Mouse (Mus musculus) C2C12 (cell line): ENCODE data around the gene Zbtb8b. TPM values are rescaled to one million over a fixed set of nuclear protein-coding genes. Genes with fewer than 3 reads are reported as not detected.

Experiments
- H3K27me3 ChIP-seq: one replicate; pipeline ENCODE4 v1.6.1; 2011; ENCODE audit not compliant: control insufficient read depth, insufficient read depth, insufficient read length
- H3K36me3 ChIP-seq: one replicate; pipeline ENCODE4 v1.6.1; 2011; ENCODE audit not compliant: control insufficient read depth, insufficient read depth
- H3K4me3 ChIP-seq: one replicate; pipeline ENCODE4 v1.5.1; 2011; ENCODE audit warnings: mild to moderate bottlenecking, control low read depth; ENCODE audit not compliant: poor library complexity, insufficient read depth, severe bottlenecking
- H3K79me2 ChIP-seq: one replicate; pipeline ENCODE4 v1.6.1; 2011; ENCODE audit not compliant: control insufficient read depth, insufficient read depth
- H3K79me3 ChIP-seq: one replicate; pipeline ENCODE4 v1.6.1; 2011; ENCODE audit warnings: low read depth, control low read depth
- H3ac ChIP-seq: one replicate; pipeline ENCODE3; 2011; ENCODE audit warnings: low read depth; ENCODE audit not compliant: control insufficient read depth, insufficient read length
- CEBPB ChIP-seq: IDR thresholded peaks from one replicate; pipeline ENCODE4 v1.6.1; 2011; ENCODE audit warnings: low read depth, mild to moderate bottlenecking, control low read depth, moderate library complexity
- CTCF ChIP-seq: IDR thresholded peaks from one replicate; pipeline ENCODE4 v1.5.1; 2011; ENCODE audit not compliant: control insufficient read depth, insufficient read depth, insufficient read length
- FOSL1 ChIP-seq: IDR thresholded peaks from one replicate; pipeline ENCODE4 v1.8.0; 2011; ENCODE audit warnings: mild to moderate bottlenecking, low read length; ENCODE audit not compliant: poor library complexity, insufficient read depth, severe bottlenecking
- MAX ChIP-seq: IDR thresholded peaks from one replicate; pipeline ENCODE4 v1.6.1; 2011; ENCODE audit warnings: mild to moderate bottlenecking, control low read depth
- MYOD1 ChIP-seq: IDR thresholded peaks from one replicate; pipeline ENCODE4 v1.6.1; 2011; ENCODE audit warnings: low read depth; ENCODE audit not compliant: control insufficient read depth, insufficient read length
- MYOG ChIP-seq: IDR thresholded peaks from one replicate; pipeline ENCODE4 v1.6.1; 2011; ENCODE audit not compliant: control insufficient read depth, insufficient read length; ENCODE audit errors: extremely low read depth
- USF1 ChIP-seq: IDR thresholded peaks from one replicate; pipeline ENCODE4 v1.6.1; 2011; ENCODE audit warnings: low read depth, mild to moderate bottlenecking, control low read depth, moderate library complexity
- polyA plus RNA-seq: library from polyadenylated mRNA; unstranded; fragments of >200 nt; fragmentation: generic; extraction: Trizol; gene quantifications from one replicate; pipeline ENCODE4 v1.2.1, GENCODE M21; 2012; ENCODE audit warnings: missing spikeins

Gene Zbtb8b
- polyA plus RNA-seq, 1 experiment = not detected

DNA sequence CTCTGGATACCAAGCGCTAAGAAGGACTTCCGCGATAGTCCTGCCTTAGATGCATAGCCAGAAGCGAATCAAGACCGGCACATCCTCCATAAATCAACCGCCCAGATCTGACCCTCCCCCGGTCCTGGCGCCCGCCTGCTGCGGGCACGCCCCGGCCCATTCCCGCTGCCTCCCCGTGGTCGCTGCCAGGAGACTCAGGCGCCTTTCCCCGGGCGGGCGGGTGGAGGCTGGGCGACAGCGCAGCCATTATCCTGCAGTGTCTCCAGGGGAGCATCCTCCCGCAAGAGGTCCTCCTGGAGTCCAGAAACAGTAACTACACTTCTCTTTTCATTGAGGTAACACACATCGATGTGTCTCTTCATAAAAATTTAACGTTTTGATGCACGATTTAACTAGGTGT lies 34.2 kb downstream of the Zbtb8b start:
- H3K27me3 ChIP-seq = no peaks in the 10 kb centered on the region
- no peak overlapping the region for H3ac ChIP-seq
- no peak overlapping the region for H3K4me3 ChIP-seq
- H3K36me3 ChIP-seq = no peaks in the 10 kb centered on the region
- H3K79me2 ChIP-seq = no peaks in the 10 kb centered on the region
- TF ChIP-seq MAX (no peak), CEBPB (no peak), FOSL1 (no peak), MYOG (no peak), MYOD1 (no peak), CTCF (no peak), USF1 (no peak)
- H3K79me3 ChIP-seq = no peaks in the 10 kb centered on the region

DNA sequence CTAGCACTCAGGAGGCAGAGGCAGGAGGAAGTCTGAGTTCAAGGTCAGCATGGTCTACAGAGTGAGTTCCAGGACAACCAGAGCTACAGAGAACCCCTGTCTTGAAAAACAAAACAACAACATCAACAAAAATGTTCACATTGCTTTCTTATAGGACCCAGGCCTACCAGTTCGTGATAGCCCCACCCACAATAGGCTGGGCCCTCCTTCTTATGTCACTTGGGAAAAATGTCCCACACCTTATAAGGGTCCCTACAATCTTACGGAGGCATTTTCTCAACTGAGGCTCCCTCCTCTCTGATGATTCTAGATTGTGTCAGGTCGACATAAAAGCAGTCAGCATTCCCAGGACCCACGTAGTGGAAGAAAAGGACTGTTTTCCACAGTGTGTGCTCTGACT lies 40.8 kb downstream of the Zbtb8b start:
- Histone ChIP-seq H3K27me3 (no peaks in the 10 kb centered on the region), H3K79me2 (no peaks in the 10 kb centered on the region), H3K36me3 (no peaks in the 10 kb centered on the region), H3K79me3 (no peaks in the 10 kb centered on the region), H3K4me3 (no peak overlapping the region), H3ac (no peak overlapping the region)
- TF ChIP-seq USF1 (no peak), MAX (no peak), CTCF (no peak), MYOG (no peak), MYOD1 (no peak), FOSL1 (no peak), CEBPB (no peak)

DNA sequence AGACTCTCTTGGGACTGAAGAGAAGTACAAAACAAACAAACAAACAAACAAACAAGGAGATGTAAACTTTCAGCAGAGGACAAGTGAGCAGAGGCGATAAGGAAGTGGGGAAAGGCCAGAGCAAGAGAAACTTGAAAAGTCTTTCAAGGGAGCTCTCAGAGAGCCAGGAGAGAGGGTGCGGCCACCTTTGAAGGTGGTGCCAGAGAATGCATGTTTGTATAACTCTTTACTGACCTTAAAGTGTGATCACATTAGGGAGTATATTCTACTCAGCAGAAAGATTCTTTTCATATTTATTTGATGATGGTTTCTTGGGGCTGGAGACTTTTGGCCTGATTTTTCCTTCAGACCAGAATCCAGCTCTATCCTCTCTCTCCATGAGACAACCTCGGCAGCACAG lies 43.7 kb downstream of the Zbtb8b start:
- H3K79me2 ChIP-seq = no peaks in the 10 kb centered on the region
- TF ChIP-seq FOSL1 = no peak
- no peak for TF ChIP-seq CTCF
- no peak for TF ChIP-seq MYOG
- TF ChIP-seq USF1 = no peak
- TF ChIP-seq CEBPB = no peak
- no peak for TF ChIP-seq MAX
- no peak for TF ChIP-seq MYOD1
- H3K36me3 ChIP-seq = no peaks in the 10 kb centered on the region
- no peak overlapping the region for H3K4me3 ChIP-seq
- H3K27me3 ChIP-seq = no peaks in the 10 kb centered on the region
- no peak overlapping the region for H3ac ChIP-seq
- H3K79me3 ChIP-seq = no peaks in the 10 kb centered on the region

DNA sequence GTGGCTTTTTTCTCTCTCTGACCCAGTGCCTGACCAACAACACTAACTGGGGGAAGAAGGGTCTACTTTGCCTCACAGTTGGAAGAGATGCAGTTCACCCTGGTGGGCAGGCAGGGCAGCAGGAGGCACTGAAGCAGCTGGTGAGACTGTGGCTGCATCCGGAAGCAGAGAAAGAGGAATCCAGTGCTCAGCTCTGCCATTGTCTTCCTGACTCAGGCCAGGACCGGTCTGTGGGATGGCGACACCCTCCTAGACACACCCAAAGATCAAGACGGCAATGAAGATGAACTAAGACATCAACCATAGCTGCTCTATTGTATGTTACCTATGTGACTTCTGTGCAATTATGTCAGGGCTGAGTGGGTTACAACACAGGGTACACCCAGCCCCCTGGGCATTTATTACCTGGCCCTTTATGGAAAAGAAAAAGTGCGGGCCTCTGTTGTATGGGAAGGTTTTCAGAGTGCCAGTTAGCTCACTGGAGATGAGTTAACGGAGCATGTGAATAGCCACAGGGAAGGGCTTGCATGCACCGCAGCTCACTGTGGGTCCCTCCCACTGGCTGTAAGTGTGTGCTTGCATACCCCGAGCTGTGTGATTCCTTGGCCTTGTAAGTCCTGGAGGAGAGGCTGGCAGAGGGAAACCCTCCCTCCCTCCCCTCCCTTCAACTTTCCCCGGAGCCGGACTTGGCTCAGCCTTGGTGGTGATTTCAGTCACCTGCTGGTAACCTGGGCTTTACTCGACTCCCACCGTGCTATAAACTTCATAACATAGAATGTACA lies 46.4 kb downstream of the Zbtb8b start:
- no peak overlapping the region for H3ac ChIP-seq
- H3K36me3 ChIP-seq = no peaks in the 10 kb centered on the region
- H3K79me3 ChIP-seq = no peaks in the 10 kb centered on the region
- H3K27me3 ChIP-seq = no peaks in the 10 kb centered on the region
- no peak overlapping the region for H3K4me3 ChIP-seq
- H3K79me2 ChIP-seq = no peaks in the 10 kb centered on the region
- TF ChIP-seq MYOD1 = no peak
- no peak for TF ChIP-seq FOSL1
- TF ChIP-seq CTCF = no peak
- no peak for TF ChIP-seq USF1

DNA sequence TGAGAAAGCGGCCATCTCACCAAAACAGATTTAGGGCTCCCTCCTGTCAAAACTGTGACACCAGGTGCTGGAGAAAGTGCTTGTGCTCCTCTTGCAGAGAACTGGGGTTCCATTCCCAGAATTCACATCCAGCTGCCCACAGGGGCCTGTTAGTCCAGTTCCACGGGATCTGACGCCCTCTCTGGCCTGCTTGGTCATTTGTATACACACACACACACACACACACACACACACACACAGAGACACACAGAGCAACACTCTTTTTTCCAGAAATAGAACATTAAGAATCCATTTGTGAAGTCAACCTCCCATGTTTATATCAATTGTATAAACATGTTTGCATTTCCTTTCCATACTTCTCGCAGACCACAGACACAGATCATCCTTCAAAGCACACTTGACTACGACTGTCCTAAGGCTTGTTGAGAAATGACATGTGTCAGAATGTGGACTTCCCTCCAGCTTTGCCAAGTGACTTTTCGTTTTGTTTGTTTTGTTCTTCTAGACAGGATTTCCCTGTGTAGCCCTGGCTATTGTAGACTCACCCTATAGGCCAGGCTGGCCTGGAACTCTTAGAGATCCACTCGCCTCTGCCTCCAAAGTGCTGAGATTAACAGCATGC lies 49.6 kb downstream of the Zbtb8b start:
- Histone ChIP-seq H3K36me3 (no peaks in the 10 kb centered on the region), H3K79me2 (no peaks in the 10 kb centered on the region), H3K4me3 (no peak overlapping the region), H3ac (no peak overlapping the region), H3K79me3 (no peaks in the 10 kb centered on the region), H3K27me3 (no peaks in the 10 kb centered on the region)
- no peak for TF ChIP-seq CEBPB
- no peak for TF ChIP-seq USF1
- TF ChIP-seq MYOD1 = no peak
- TF ChIP-seq CTCF = no peak
- no peak for TF ChIP-seq FOSL1
- no peak for TF ChIP-seq MYOG
- no peak for TF ChIP-seq MAX

DNA sequence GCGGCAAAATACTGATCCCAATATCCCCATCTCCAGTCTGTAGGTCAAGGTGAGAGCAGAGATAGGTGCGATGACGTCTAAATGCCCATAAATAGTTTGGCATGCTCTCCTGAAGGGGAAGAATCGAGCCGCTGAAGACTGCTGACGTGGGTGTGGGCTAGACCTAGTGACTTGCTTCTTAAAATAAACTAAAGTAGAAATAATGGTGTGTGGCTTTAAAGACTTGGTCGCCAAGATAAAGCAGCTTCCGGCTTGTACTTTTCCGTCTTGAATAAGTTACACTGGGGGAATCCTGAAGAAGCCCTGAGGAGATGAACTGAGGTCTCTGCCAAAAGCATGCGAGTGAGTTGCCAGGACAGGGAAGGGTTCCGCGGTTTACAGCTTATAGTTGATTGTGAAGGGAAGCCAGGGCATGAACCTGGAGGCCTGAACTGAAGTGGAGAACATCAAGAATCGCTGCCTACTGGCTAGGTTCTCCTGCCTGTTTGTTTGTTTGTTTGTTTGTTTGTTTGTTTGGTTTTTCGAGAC lies 50.4 kb downstream of the Zbtb8b start:
- Histone ChIP-seq H3K27me3 (no peaks in the 10 kb centered on the region), H3K4me3 (no peak overlapping the region), H3ac (no peak overlapping the region), H3K79me3 (no peaks in the 10 kb centered on the region), H3K36me3 (no peaks in the 10 kb centered on the region), H3K79me2 (no peaks in the 10 kb centered on the region)
- TF ChIP-seq USF1 = no peak
